Mouse (Mus musculus): Measurements from ENCODE around the gene Ccdc180. TPM values are rescaled to one million over a fixed set of nuclear protein-coding genes. Genes with fewer than 3 reads are reported as not detected.

Gene Ccdc180
- polyA plus RNA-seq, 1 experiment: not detected

DNA sequence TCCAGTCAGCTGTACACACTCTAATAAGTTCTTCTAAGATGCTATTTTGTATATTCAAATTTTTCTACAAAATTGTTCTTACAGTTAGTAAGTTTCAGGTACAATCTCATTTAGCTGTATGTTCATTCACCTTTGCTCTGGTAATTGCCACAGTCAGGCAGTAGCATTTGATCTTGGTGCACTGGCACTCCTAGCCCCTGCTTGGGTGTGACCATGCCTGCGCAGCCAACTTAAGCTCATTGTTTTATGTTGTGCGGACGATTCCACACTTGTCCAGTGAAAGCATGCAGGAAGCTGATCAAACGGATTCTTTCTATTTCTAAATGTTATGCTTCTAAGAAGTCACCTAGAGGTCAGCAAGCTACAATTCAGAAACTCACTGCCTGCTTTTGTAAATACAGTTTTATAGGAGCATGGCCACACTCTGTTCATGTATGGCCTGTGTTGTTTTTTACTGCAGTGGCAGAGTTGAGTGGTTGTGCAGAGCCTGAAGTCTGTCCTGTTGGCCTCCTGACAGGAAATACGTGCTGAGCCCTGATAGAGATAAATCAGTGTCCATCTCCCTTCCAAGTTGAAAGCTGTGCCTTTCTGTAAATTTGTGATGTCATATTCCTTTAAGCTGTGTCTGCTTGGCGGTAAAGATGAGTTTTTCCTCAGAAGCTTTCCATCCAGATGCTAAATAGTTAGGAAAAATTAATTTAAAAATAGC lies 100.5 kb downstream of the Ccdc180 start:
- Histone ChIP-seq H3ac (ENCODE audit: control insufficient read depth, insufficient read length) (no peak overlapping the region), H3K4me2 (ENCODE audit: low read depth) (no peak overlapping the region), H3K36me3 (ENCODE audit: control insufficient read depth, insufficient read depth) (peaks cover 6% of the 10 kb centered on the region), H3K4me3 (no peak overlapping the region), H3K79me2 (ENCODE audit: control insufficient read depth, insufficient read depth) (no peaks in the 10 kb centered on the region), H3K27me3 (ENCODE audit: control insufficient read depth, insufficient read depth, insufficient read length) (no peaks in the 10 kb centered on the region)
- TF ChIP-seq CEBPB (IDR thresholded peaks at IDR 0.05; ENCODE audit: insufficient read depth, poor library complexity, severe bottlenecking) (no peak), SRF (IDR thresholded peaks at IDR 0.05; ENCODE audit: control insufficient read depth, insufficient read length, low read depth) (no peak), E2F4 (IDR thresholded peaks at IDR 0.05; ENCODE audit: insufficient read depth) (no peak), MYOG (IDR thresholded peaks at IDR 0.05; ENCODE audit: control insufficient read depth in 1 of 3, insufficient read depth in 1 of 3, insufficient read length in 2 of 3, low read depth in 2 of 3) (no peak), MYOD1 (IDR thresholded peaks at IDR 0.05; ENCODE audit: control insufficient read depth in 1 of 3, insufficient read length in 2 of 3, low read depth in 2 of 3) (no peak), POLR2AphosphoS2 (IDR thresholded peaks at IDR 0.05; ENCODE audit: insufficient read length, low read depth) (no peak), POLR2A (IDR thresholded peaks at IDR 0.05; ENCODE audit: insufficient read length, low read depth) (no peak), TCF3 (IDR thresholded peaks at IDR 0.05; ENCODE audit: insufficient read length, low read depth) (no peak), USF1 (IDR thresholded peaks at IDR 0.05; ENCODE audit: low read depth) (no peak), MAX (IDR thresholded peaks at IDR 0.05; ENCODE audit: low read depth) (no peak), REST (IDR thresholded peaks at IDR 0.05; ENCODE audit: insufficient read depth, insufficient read length) (no peak), TCF12 (IDR thresholded peaks at IDR 0.05; ENCODE audit: insufficient read depth, poor library complexity, severe bottlenecking) (no peak)

DNA sequence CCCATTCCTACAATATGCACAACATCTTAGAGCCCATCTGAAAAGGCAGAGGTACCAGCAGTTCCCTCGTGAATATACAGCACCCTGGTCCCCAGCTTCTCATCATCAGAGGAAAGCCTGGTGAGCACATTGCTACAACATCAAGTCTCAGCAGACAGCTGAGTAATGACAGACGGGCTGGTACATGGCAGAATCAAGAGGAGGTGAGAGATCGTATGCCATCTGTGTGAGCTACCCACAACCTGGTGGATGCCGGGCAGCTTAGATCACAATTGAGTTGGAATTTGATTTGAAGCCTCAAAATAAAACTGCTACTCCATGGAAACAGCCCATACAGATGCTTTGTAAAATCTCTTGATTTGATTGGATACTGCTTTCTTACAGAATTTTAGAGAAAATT lies 108.4 kb downstream of the Ccdc180 start:
- no peak for TF ChIP-seq TCF12 (IDR thresholded peaks at IDR 0.05; ENCODE audit: insufficient read depth, poor library complexity, severe bottlenecking)
- no peak for TF ChIP-seq CEBPB (IDR thresholded peaks at IDR 0.05; ENCODE audit: insufficient read depth, poor library complexity, severe bottlenecking)
- no peak for TF ChIP-seq POLR2A (IDR thresholded peaks at IDR 0.05; ENCODE audit: insufficient read length, low read depth)
- no peak for TF ChIP-seq SRF (IDR thresholded peaks at IDR 0.05; ENCODE audit: control insufficient read depth, insufficient read length, low read depth)
- TF ChIP-seq POLR2AphosphoS2 (IDR thresholded peaks at IDR 0.05; ENCODE audit: insufficient read length, low read depth): no peak
- no peak for TF ChIP-seq REST (IDR thresholded peaks at IDR 0.05; ENCODE audit: insufficient read depth, insufficient read length)
- no peak for TF ChIP-seq USF1 (IDR thresholded peaks at IDR 0.05; ENCODE audit: low read depth)
- TF ChIP-seq TCF3 (IDR thresholded peaks at IDR 0.05; ENCODE audit: insufficient read length, low read depth): no peak
- no peak for TF ChIP-seq MYOD1 (IDR thresholded peaks at IDR 0.05; ENCODE audit: control insufficient read depth in 1 of 3, insufficient read length in 2 of 3, low read depth in 2 of 3)
- no peak for TF ChIP-seq MAX (IDR thresholded peaks at IDR 0.05; ENCODE audit: low read depth)
- no peak for TF ChIP-seq MYOG (IDR thresholded peaks at IDR 0.05; ENCODE audit: control insufficient read depth in 1 of 3, insufficient read depth in 1 of 3, insufficient read length in 2 of 3, low read depth in 2 of 3)
- no peak for TF ChIP-seq E2F4 (IDR thresholded peaks at IDR 0.05; ENCODE audit: insufficient read depth)
- Histone ChIP-seq H3K4me2 (ENCODE audit: low read depth) (no peak overlapping the region), H3K79me2 (ENCODE audit: control insufficient read depth, insufficient read depth) (no peaks in the 10 kb centered on the region), H3K27me3 (ENCODE audit: control insufficient read depth, insufficient read depth, insufficient read length) (no peaks in the 10 kb centered on the region), H3K4me3 (no peak overlapping the region), H3ac (ENCODE audit: control insufficient read depth, insufficient read length) (no peak overlapping the region), H3K36me3 (ENCODE audit: control insufficient read depth, insufficient read depth) (peaks cover 6% of the 10 kb centered on the region)

Other genes with a start within 250 kb of the Ccdc180 start
- 0.49 TPM for gene Aldh1b1, start 91.3 kb upstream of the Ccdc180 start, polyA plus RNA-seq (2012; fragmentation: generic; extraction: Trizol)
- not detected for gene Igfbpl1, start 63.4 kb upstream of the Ccdc180 start, polyA plus RNA-seq (2012; fragmentation: generic; extraction: Trizol)
- not detected for gene Stra6l, start 41.6 kb upstream of the Ccdc180 start, polyA plus RNA-seq (2012; fragmentation: generic; extraction: Trizol)
- gene Tdrd7, start 75.0 kb downstream of the Ccdc180 start, polyA plus RNA-seq (2012; fragmentation: generic; extraction: Trizol): 12.0 TPM
- 36.6 TPM for gene Tmod1, start 148.6 kb downstream of the Ccdc180 start, polyA plus RNA-seq (2012; fragmentation: generic; extraction: Trizol)
- 62.0 TPM for gene Ncbp1, start 248.3 kb downstream of the Ccdc180 start, polyA plus RNA-seq (2012; fragmentation: generic; extraction: Trizol)
- gene Tstd2, start 248.4 kb downstream of the Ccdc180 start, polyA plus RNA-seq (2012; fragmentation: generic; extraction: Trizol): 14.9 TPM